Mouse (Mus musculus): ENCODE data around the gene Gabpb2. TPM values are rescaled to one million over a fixed set of nuclear protein-coding genes. Genes with fewer than 3 reads are reported as not detected.

Gene Gabpb2
- polyA plus RNA-seq, 1 experiment from 2014 or later = 7.0 TPM

GRCm38 (mm10) chr3:95247660-95248336 lies 30.1 kb upstream of the Gabpb2 start:
- Histone ChIP-seq H3K4me3 (ENCODE audit: low read depth, low read length) (no peak overlapping the region), H3K36me3 (ENCODE audit: control insufficient read depth, insufficient read depth) (no peaks in the 10 kb centered on the region), H3K27me3 (ENCODE audit: control insufficient read depth, insufficient read depth, low read depth, low read length) (no peaks in the 10 kb centered on the region), H3K9ac (ENCODE audit: low read depth, low read length) (no peak overlapping the region), H3K9me3 (replicated peaks; ENCODE audit: control insufficient read depth, low read length) (no peaks in the 10 kb centered on the region), H3K4me1 (ENCODE audit: control insufficient read depth, low read depth, low read length) (peaks cover 5% of the 10 kb centered on the region), H3K27ac (ENCODE audit: low read length) (no peak overlapping the region), H3K4me2 (ENCODE audit: low read depth, low read length) (no peak overlapping the region)
- 43% methylated on average over 1 of the region's 1 CpGs for whole genome bisulfite sequencing (ENCODE audit: insufficient replicate concordance)
- ATAC-seq (ENCODE audit: low read depth) = no peak

GRCm38 (mm10) chr3:95246465-95247231 lies 28.9 kb upstream of the Gabpb2 start:
- Histone ChIP-seq H3K36me3 (ENCODE audit: control insufficient read depth, insufficient read depth) (no peaks in the 10 kb centered on the region), H3K27ac (ENCODE audit: low read length) (no peak overlapping the region), H3K4me1 (ENCODE audit: control insufficient read depth, low read depth, low read length) (peaks cover 5% of the 10 kb centered on the region), H3K9ac (ENCODE audit: low read depth, low read length) (no peak overlapping the region), H3K27me3 (ENCODE audit: control insufficient read depth, insufficient read depth, low read depth, low read length) (no peaks in the 10 kb centered on the region), H3K4me3 (ENCODE audit: low read depth, low read length) (no peak overlapping the region), H3K4me2 (ENCODE audit: low read depth, low read length) (no peak overlapping the region), H3K9me3 (replicated peaks; ENCODE audit: control insufficient read depth, low read length) (no peaks in the 10 kb centered on the region)
- no peak for ATAC-seq (ENCODE audit: low read depth)
- WGBS (ENCODE audit: insufficient replicate concordance) = 58% methylated on average over 5 of the region's 5 CpGs

- H3K36me3 ChIP-seq (ENCODE audit: control insufficient read depth, insufficient read depth) = no peaks in the 10 kb centered on the region
- no peak overlapping the region for H3K27ac ChIP-seq (ENCODE audit: low read length)
- peaks cover 5% of the 10 kb centered on the region for H3K4me1 ChIP-seq (ENCODE audit: control insufficient read depth, low read depth, low read length)
- H3K9me3 ChIP-seq (replicated peaks; ENCODE audit: control insufficient read depth, low read length) = no peaks in the 10 kb centered on the region
- 75% methylated on average over 2 of the region's 2 CpGs for WGBS (ENCODE audit: insufficient replicate concordance)
- ATAC-seq (ENCODE audit: low read depth) = no peak
- H3K27me3 ChIP-seq (ENCODE audit: control insufficient read depth, insufficient read depth, low read depth, low read length) = no peaks in the 10 kb centered on the region
- H3K4me3 ChIP-seq (ENCODE audit: low read depth, low read length) = no peak overlapping the region
- no peak overlapping the region for H3K9ac ChIP-seq (ENCODE audit: low read depth, low read length)
- H3K4me2 ChIP-seq (ENCODE audit: low read depth, low read length) = no peak overlapping the region
Observed at GRCm38 (mm10) chr3:95243086-95243485, 25.4 kb upstream of the Gabpb2 start.

- Histone ChIP-seq H3K36me3 (ENCODE audit: control insufficient read depth, insufficient read depth) (no peaks in the 10 kb centered on the region), H3K9ac (ENCODE audit: low read depth, low read length) (no peak within 1 kb of the TSS)
- WGBS (ENCODE audit: insufficient replicate concordance) = 72% methylated on average over 7 of the region's 7 CpGs
Observed at GRCm38 (mm10) chr3:95241498-95241897, 23.8 kb upstream of the Gabpb2 start, which contains the start of gene Gm128. Gene Gm128, minus strand, starts transcription at chr3:95241598.

GRCm38 (mm10) chr3:95240900-95241299 lies 23.2 kb upstream of the Gabpb2 start:
- 44% methylated on average over 17 of the region's 17 CpGs for WGBS (ENCODE audit: insufficient replicate concordance)
- ATAC-seq (ENCODE audit: low read depth) = 0 out of 2 replicates have a peak, but pooled peaks have one; percentile 11

More at GRCm38 (mm10) chr3:95241498-95241897, 23.8 kb upstream of the Gabpb2 start, which contains the start of gene Gm128:
- no peak for ATAC-seq (ENCODE audit: low read depth)
- no peak within 1 kb of the TSS for H3K27ac ChIP-seq (ENCODE audit: low read length)
- H3K4me1 ChIP-seq (ENCODE audit: control insufficient read depth, low read depth, low read length) = no peaks in the 10 kb centered on the region; the same call in 1 of the 2 replicates
- no peak within 1 kb of the TSS for H3K4me2 ChIP-seq (ENCODE audit: low read depth, low read length)
- H3K4me3 ChIP-seq (ENCODE audit: low read depth, low read length) = no peak within 1 kb of the TSS
- no peaks in the 10 kb centered on the region for H3K9me3 ChIP-seq (replicated peaks; ENCODE audit: control insufficient read depth, low read length)
- H3K27me3 ChIP-seq (ENCODE audit: control insufficient read depth, insufficient read depth, low read depth, low read length) = no peaks in the 10 kb centered on the region

GRCm38 (mm10) chr3:95239971-95240370 lies 22.3 kb upstream of the Gabpb2 start:
- Histone ChIP-seq H3K36me3 (ENCODE audit: control insufficient read depth, insufficient read depth) (peaks cover 4% of the 10 kb centered on the region), H3K9ac (ENCODE audit: low read depth, low read length) (no peak overlapping the region), H3K27me3 (ENCODE audit: control insufficient read depth, insufficient read depth, low read depth, low read length) (no peaks in the 10 kb centered on the region), H3K4me3 (ENCODE audit: low read depth, low read length) (no peak overlapping the region), H3K4me2 (ENCODE audit: low read depth, low read length) (no peak overlapping the region), H3K27ac (ENCODE audit: low read length) (no peak overlapping the region), H3K4me1 (ENCODE audit: control insufficient read depth, low read depth, low read length) (no peaks in the 10 kb centered on the region), H3K9me3 (replicated peaks; ENCODE audit: control insufficient read depth, low read length) (no peaks in the 10 kb centered on the region)
- peak; percentile 33; the same call in 1 of the 2 replicates for ATAC-seq (ENCODE audit: low read depth)
- WGBS (ENCODE audit: insufficient replicate concordance) = 77% methylated on average over 12 of the region's 12 CpGs

More at GRCm38 (mm10) chr3:95240900-95241299, 23.2 kb upstream of the Gabpb2 start:
- Histone ChIP-seq H3K4me3 (ENCODE audit: low read depth, low read length) (no peak overlapping the region), H3K27ac (ENCODE audit: low read length) (no peak overlapping the region), H3K27me3 (ENCODE audit: control insufficient read depth, insufficient read depth, low read depth, low read length) (no peaks in the 10 kb centered on the region), H3K4me1 (ENCODE audit: control insufficient read depth, low read depth, low read length) (no peaks in the 10 kb centered on the region), H3K36me3 (ENCODE audit: control insufficient read depth, insufficient read depth) (peaks cover 2% of the 10 kb centered on the region), H3K4me2 (ENCODE audit: low read depth, low read length) (no peak overlapping the region), H3K9ac (ENCODE audit: low read depth, low read length) (no peak overlapping the region), H3K9me3 (replicated peaks; ENCODE audit: control insufficient read depth, low read length) (no peaks in the 10 kb centered on the region)

- Histone ChIP-seq H3K36me3 (ENCODE audit: control insufficient read depth, insufficient read depth) (peaks cover 13% of the 10 kb centered on the region), H3K9ac (ENCODE audit: low read depth, low read length) (no peak overlapping the region), H3K4me1 (ENCODE audit: control insufficient read depth, low read depth, low read length) (no peaks in the 10 kb centered on the region), H3K9me3 (replicated peaks; ENCODE audit: control insufficient read depth, low read length) (no peaks in the 10 kb centered on the region), H3K27ac (ENCODE audit: low read length) (no peak overlapping the region), H3K4me2 (ENCODE audit: low read depth, low read length) (no peak overlapping the region), H3K27me3 (ENCODE audit: control insufficient read depth, insufficient read depth, low read depth, low read length) (no peaks in the 10 kb centered on the region), H3K4me3 (ENCODE audit: low read depth, low read length) (no peak overlapping the region)
- no peak for ATAC-seq (ENCODE audit: low read depth)
- 74% methylated on average over 6 of the region's 6 CpGs for WGBS (ENCODE audit: insufficient replicate concordance)
Observed at GRCm38 (mm10) chr3:95239022-95239421, 21.3 kb upstream of the Gabpb2 start.

- peaks cover 20% of the 10 kb centered on the region for H3K36me3 ChIP-seq (ENCODE audit: control insufficient read depth, insufficient read depth)
Observed at GRCm38 (mm10) chr3:95237541-95238099, 19.9 kb upstream of the Gabpb2 start.

More at GRCm38 (mm10) chr3:95237541-95238099, 19.9 kb upstream of the Gabpb2 start:
- no peak for ATAC-seq (ENCODE audit: low read depth)
- Histone ChIP-seq H3K9ac (ENCODE audit: low read depth, low read length) (no peak overlapping the region), H3K4me3 (ENCODE audit: low read depth, low read length) (no peak overlapping the region), H3K4me2 (ENCODE audit: low read depth, low read length) (no peak overlapping the region), H3K9me3 (replicated peaks; ENCODE audit: control insufficient read depth, low read length) (no peaks in the 10 kb centered on the region), H3K27me3 (ENCODE audit: control insufficient read depth, insufficient read depth, low read depth, low read length) (no peaks in the 10 kb centered on the region), H3K27ac (ENCODE audit: low read length) (no peak overlapping the region), H3K4me1 (ENCODE audit: control insufficient read depth, low read depth, low read length) (peaks cover 2% of the 10 kb centered on the region)
- WGBS (ENCODE audit: insufficient replicate concordance) = 73% methylated on average over 8 of the region's 8 CpGs
